Mouse (Mus musculus): ENCODE results near the gene Sp3.
"Not testable (repeated sequence)": the region's sequence is repeated elsewhere in the genome, so short reads cannot be mapped to it uniquely, and the experiment has no call there.

DNA sequence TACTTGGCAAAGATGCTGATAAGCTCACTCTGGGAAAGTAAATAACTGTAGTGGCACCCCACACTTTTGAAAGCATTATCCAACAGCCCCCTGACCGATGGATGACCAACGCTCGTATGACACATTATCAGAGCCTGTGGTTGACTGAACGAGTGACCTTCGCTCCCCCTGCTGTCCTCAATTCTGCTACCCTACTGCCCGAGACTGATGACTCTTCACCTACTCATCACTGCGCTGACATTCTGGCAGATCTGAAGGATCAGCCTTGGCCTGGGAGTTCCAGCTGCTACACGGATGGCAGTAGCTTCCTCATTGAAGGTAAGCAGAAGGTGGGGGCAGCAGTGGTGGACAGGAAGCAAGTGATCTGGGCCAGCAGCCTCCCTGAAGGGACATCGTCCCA, 33.8 kb upstream of the Sp3 start:
- TF ChIP-seq CTCF, POLR2A (IDR thresholded peaks at IDR 0.05; ENCODE audit: insufficient read depth, low read depth, low read length): not testable (repeated sequence)

Data from olfactory bulb, adult 2 months (tissue).